Mouse (Mus musculus): Measurements from ENCODE around the gene Fam160b1.

Gene Fam160b1

DNA sequence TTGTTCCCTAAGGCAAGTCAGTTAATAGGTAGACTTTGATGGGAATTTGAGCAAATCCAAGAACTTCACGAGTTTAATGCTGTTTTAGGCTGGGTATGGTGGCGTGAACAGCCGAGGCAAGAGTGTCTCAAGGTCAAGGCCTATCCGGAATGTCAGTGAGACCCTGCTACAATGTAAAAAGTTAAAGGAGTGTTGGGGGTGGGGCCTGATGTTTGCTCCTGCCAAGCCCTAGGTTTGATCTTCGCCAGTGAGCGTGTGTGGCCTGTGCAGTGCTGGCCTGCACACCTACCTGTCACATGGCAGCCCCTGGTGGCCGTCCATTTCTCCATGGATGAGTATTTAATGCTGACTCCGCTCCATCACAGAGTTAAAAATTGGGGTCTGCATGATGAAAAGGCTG is 5.5 kb downstream of the Fam160b1 start:
- peak in 1 of 2 experiments; percentile 55 for DNase-seq (ENCODE audit: inconsistent age in 2 of 2, low spot score in 1 of 2)

DNA sequence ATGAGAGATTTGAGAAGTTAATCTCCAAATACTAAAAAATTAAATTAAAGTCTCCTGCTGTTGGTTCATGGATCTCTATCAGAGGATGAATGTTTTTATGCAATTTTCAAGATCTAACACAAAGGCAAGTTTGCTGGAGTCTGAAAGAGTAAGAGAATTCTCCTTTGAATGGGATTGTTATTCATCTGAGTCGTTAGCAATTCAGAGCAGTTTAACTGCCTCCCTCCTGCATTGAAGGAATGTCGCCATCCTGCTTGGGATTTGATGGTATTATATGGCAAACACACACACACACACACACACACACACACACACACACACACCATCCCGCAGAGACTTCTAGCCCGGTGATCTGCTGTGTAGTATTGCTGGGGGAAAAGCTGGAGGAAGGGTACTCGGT is 6.1 kb downstream of the Fam160b1 start:
- no peak for DNase-seq (ENCODE audit: inconsistent age in 2 of 2, low spot score in 1 of 2)

DNA sequence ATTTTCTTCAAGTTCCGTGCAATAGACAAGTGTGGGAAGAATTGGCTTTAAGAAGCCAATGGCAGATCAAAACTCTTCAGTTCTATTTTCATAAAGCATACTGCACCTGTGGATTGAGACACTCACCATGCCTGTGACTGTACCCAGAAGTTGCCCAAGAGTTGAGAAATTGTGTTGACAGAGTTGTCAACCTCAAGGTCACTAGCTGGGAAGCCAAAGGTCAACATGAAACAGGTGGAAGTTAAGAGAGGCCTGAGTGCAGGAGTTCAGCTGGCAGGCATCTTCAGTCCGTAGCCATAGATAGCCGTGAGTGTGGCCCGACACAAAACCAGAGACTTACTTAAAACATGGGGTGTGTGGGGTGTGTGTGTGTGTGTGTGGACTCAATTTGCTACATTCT is 6.7 kb downstream of the Fam160b1 start:
- DNase-seq (ENCODE audit: inconsistent age in 2 of 2, low spot score in 1 of 2), result peak in 1 of 2 experiments; percentile 77

DNA sequence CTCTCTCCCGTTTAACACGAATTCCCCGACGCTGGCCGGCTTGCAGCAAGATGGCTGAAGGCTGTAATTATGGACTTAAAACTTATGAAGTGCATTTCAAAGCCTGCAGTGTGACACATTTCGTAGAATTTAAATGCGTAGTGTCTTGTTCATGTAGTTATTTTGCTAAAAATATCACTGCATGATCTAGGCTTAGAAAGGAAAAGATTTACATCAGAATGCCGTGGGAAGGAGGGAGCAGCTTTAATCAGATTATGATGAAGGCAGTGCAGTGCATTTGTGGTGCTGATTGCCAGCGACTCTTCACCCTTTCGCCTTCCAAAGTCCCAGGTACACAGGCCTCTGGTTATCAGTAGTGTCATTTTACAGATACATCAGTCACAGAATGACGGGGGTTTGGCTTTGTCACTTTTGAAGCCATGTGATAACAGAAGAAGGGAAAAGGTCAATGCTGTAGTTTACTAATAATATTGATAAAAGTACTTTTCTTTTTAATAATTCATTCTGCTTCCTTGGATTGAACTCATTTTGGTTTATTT is 7.4 kb downstream of the Fam160b1 start:
- peak in 1 of 2 experiments; percentile 31 for DNase-seq (ENCODE audit: inconsistent age in 2 of 2, low spot score in 1 of 2)

DNA sequence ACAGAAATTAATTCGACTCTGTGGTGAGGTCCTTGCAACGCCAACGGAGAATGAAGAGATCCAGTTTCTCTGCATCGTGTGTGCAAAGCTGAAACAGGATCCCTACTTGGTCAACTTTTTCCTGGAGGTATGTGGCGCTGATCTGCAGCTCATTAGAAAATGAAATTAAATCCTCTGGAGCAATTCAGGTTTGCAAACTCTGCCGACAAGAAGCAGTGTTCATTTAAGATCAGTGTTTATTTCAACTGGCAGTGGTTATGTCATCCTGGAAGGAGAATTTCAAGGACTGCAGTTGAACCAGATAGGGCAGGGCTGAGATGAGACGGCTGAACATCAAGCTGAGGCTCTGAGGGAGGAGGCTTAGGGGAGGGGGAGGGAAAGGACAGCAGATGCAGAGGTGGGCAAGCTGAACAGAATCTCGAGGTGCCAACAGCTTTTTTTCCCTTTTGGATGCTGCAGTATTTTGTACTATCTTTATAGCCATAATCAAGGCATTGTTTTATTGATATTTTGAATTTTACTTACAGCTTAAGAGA is 12.9 kb downstream of the Fam160b1 start:
- peak in 1 of 2 experiments; percentile 47 for DNase-seq (ENCODE audit: inconsistent age in 2 of 2, low spot score in 1 of 2)

DNA sequence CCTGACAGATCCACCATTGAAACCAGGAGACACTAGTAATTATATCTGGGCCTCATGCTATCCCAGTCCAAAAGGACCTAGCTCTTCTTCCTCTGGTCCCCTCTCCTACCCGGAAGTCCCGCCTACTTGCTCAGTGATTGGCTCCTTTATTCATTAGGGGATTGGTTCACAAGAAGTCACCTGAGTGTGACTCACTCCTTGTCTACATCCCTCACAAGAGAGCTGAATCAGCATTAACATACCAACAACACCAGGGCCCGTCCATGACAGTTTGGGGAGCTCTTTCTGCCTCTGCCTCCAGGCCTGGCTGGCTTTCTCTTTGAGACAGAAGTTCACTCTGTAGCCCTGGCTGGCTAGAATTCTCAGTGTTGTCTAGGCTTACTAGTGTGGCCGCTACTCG is 14.7 kb downstream of the Fam160b1 start:
- no peak for DNase-seq (ENCODE audit: inconsistent age in 2 of 2, low spot score in 1 of 2)

DNA sequence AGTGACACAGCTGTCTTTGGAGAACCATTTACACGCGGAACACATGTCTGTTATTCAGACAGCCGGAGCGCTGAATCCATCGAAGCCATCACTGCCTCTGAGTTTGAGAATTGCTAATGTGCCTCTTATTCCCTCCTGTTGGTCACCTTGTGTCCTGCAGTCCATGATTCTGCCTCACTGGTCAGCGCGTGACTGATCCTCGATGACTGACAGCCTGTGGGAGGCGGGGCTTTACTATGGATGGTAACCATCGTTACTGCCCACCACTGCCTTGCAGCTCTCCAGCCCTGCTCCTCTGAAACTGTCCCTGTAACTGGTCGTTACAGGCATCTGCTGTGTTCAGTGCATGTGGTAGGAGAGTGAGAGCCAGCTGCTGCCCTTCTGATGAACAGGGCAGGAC is 15.3 kb downstream of the Fam160b1 start:
- DNase-seq (ENCODE audit: inconsistent age in 2 of 2, low spot score in 1 of 2), result no peak

DNA sequence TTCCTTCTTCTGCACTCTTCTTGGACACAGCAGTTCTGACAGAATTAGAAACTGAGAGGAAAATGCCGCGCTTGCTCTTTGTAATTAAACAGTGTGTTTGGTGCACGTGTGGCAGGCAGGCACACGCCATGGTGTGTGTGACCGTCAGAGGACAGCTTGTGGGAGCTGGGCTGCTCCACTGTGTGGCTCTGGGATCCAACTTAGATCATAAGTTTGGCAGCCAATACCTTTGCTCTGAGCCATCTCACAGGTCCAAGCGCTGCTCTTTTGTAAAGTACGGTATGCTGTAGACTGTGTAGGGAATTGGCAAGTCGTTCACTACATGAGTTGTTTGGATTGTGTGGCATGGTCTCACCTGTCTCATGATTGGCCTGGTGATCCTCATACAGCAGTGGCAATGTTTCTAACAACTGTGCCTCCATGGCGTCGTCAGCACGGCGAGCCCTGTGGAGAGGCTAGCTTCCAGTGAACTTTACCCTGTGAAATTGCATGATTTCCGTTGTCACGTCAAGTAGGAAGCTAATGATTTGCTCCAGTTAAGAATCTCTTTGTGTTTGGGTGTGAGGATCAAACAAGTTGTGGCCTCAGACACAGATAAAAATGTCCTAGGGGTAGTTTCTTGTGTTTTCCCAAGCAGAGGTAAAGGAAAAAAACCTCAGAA is 16.7 kb downstream of the Fam160b1 start:
- DNase-seq (ENCODE audit: inconsistent age in 2 of 2, low spot score in 1 of 2), result no peak

DNA sequence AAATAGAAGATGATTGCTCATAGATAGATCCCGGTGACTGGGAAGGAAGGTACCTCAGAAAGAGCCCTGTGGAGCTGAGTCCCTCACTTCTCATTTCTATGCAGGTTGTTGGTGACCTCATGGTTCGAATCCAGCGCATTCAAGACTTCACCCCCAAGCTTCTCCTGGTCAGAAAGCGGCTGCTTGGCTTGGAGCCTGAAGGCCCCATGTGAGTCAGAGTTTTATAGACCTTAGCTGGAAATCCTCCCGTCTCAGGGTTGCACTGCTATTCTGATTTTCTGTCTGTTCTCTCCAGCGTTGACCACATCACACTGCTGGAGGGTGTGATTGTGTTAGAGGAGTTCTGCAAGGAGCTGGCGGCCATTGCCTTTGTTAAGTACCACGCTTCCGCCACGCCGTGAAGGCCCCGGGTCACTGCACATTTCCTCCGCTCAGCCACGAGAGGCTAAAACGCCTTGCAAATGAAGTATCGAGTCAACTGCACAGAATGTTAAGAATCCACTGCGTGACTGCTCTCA is 25.8 kb downstream of the Fam160b1 start:
- peak in 1 of 2 experiments; percentile 74 for DNase-seq (ENCODE audit: inconsistent age in 2 of 2, low spot score in 1 of 2)

DNA sequence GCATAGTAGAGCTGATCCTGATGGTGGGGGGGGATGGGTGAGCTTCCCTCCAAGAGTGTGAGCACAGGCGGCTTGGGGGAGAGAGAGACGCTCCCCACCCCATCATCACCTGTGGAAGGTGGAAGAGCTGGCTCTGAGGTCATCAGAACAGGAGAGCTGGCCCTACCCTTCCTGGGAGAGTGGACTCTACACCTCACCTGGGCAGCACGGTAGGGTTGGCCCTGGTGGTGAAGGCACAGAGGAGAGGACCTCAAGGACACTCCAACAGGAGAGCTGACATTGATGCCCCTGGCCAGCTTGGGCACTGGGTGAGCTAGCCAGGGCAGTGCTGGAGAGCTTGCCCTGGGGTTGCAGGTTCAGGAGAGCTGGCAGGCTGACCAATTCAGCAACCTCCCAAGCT is 31.1 kb downstream of the Fam160b1 start:
- no peak for DNase-seq (ENCODE audit: inconsistent age in 2 of 2, low spot score in 1 of 2)

DNA sequence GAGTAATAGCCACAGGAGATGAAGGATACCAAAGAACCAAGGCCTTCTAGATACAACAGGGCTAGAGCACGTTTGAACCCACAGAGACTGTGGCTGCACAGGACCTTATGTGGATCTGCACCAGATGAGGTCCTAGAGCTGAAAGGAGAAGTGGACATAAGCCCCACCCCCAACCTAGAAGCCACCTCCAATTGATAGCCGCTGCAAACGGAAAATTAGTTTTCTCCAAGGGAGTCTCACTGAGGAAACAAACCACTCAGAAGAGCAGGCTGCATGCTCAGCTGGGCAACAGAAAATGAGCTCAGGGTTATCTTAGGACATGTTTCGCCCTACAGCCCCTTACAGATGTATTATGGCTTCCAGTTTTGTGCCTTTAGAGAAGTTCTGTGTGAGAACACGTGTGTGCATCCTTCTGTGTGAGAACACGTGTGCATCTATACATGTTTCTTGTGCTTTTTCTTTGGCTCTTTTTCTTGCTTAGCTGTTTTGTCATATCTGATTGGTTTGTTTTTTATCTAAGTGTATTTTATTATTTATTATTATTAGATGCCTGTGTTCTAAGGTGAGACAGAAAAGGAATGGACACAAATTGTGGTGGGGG is 33.0 kb downstream of the Fam160b1 start:
- DNase-seq (ENCODE audit: inconsistent age in 2 of 2, low spot score in 1 of 2), result no peak

DNA sequence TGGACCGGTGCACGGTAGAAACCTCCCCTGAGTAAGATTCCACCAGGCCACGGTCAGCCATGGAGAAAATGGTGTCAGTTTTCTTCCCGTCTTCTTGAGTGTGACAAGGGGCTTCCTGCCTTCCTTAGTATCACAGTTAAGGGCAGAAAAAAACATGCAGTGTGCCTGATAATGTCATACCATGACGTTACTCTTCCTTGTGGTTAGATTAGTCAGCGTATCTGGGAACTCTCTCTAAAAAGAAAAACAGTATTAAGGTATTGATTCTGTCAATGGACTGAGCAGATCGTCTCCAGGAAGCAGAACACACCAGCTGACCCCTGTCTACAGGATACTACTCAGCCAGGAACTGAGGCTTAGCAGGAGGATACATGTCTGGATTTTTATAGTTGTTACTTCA is 36.1 kb downstream of the Fam160b1 start:
- no peak for DNase-seq (ENCODE audit: inconsistent age in 2 of 2, low spot score in 1 of 2)

DNA sequence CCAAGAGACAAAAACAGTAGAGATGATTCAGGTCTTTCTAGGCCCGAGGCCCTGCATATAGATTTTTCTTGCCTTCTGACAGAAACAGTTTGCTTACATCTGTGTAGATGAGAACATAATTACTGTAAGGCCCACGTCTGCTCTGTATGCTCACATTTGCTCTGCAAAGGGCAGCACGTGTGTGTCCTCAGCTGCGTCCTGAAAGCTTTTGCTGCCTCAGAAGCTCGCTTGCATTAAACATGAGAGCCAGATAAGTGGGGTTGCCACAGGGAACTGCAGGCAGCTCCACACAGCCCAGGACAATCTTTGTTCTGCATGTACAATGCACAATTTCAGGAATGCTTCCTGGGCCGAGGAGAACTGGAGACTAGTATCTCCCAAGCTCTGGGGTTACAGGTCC is 41.9 kb downstream of the Fam160b1 start:
- no peak for DNase-seq (ENCODE audit: inconsistent age in 2 of 2, low spot score in 1 of 2)

DNA sequence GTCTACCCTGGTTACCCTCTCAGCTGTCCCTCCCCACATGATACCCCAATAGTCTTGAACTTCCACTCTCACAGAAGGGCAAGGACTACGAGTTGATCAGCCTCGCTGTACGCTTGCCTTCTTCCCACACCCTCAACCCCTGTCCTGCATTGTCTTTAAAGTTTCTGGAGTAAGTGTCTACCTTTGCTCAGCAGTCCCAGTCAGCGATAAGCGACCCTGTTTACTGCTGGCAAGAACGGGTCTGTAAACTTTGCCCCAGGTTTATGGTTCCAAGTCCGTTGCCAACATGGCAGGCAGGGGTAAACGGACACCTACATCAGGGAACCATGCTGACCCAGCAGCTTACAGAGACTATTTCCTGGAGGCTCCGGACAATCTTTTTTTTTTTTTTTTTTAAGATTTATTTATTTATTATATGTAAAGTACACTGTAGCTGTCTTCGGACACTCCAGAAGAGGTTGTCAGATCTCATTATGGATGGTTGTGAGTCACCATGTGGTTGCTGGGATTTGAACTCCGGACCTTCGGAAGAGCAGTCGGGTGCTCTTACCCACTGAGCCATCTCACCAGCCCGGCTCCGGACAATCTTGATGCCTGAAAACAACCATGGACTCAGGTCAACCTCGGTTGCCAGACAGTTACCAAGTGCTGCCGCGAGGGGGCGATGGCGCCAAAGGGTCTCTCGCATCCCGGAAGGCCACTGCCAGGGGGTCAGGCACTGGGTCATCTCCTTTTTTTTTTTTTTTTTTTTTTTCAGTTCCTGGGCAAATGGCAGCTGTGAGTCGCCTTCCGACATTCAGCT is 43.4 kb downstream of the Fam160b1 start:
- peak; percentile 79 to 93 for DNase-seq (ENCODE audit: inconsistent age in 2 of 2, low spot score in 1 of 2)

DNA sequence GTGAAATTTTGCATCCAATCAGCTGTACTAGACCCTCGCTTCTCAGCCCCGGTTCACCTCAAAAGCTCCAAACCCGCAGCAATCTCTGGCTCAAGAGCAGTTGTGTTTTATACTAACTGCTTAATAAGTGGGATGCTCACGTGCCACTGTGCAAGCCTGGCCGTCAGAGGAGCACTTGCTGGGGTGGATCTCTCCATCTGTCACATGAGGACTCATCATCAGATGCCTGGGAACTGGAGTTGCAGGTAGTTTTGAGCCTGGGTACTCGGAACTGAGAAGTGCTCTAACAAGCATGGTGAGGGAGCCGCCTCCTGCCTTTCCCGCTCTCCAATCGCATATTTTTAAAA is 44.0 kb downstream of the Fam160b1 start:
- DNase-seq (ENCODE audit: inconsistent age in 2 of 2, low spot score in 1 of 2), result no peak

DNA sequence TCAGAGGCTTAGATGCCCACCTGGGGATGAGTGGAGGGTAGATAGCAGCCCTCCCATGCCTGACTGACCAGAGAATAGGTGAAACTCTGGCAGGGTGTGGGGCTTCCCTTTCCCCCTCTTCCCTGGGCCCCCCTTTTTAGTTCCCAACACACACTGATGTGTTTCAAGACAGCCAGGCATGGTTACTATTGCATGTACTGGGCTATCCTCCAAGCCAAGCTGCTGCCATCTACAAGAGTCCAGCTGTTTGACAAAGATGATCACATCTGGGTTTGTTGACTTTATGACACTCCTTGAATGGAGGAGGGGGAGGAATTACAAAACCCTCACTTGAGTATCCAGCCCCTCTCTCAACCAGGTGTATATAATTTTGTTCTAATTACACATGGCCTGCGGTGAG is 47.5 kb downstream of the Fam160b1 start:
- DNase-seq (ENCODE audit: inconsistent age in 2 of 2, low spot score in 1 of 2), result no peak

DNA sequence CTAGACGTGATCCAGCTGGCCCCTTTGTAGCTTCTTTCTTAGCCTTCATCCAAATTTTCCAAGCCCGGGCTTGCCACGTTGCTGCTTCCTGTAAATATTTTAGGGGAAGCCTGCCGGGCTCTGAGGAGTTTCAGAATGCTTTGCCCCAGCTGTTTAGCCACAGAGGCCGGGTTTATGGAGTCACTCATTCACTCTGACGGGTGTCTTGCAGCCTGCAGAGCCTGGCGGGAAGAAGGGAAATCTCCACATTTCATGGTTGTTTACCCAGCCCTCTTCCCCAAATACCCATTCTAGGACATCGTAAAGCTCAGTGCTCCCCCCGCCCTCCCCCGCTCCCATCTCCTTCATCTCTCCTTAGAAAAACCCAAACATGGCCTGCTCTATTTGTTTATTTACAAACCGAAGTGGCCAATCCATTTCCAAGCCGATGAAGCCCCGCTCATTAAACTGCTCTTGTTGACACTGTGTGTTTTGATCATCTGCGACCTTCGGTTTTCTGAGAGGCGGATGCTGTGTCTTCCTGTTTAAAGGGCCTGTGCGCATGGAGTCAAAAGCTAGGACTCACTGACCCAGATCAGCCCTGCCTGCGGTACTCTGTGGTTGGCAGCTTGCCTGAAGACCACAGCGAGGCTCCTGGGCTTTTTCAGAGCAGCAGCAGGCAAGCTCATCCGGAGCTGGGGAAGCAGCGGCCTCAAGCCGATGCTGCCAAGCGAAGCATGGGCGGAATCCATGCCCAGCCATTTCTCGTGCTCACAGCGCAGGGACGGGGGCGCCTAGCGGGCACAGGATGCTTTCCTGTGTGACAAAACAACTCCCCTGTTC is 51.1 kb downstream of the Fam160b1 start:
- DNase-seq (ENCODE audit: inconsistent age in 2 of 2, low spot score in 1 of 2), result peak; percentile 63 to 76

DNA sequence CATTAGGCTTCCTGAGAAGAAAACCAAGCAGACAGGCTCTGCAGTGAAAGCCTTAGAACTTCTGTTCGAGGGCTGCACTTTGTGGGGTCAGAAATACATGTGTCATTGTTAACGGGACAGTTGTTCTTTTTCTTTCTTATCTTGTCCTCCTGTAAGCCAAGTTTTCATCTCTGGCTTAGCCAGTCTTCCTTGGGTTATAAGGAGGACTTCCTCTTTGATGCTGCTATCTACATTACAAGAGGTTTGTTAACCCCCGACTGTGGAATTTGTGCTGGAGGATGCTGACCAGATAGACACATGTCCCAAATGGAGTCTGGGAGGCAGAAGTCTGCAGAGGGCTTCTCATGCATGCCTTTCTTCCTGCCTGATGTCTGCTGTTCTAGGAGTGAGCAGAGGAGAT is 52.7 kb downstream of the Fam160b1 start:
- DNase-seq (ENCODE audit: inconsistent age in 2 of 2, low spot score in 1 of 2), result no peak

DNA sequence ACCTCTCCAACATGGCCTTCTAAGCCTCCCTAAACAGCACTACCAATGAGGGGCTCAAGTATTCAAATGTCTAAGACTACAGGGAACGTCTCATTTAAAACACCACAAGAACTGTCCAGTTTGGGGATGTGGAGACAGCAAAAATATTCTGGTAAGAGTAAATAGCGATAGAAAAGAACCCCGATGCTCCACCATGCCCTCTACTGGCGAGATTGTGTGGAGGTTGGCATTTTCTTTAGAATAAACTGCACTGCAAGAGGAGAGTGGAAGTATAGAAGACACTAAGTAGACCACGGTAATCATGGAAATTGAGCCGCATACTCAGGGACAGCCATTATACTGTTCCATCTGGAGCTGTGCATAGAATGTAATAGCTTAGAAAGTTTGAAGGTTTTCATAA is 53.4 kb downstream of the Fam160b1 start:
- DNase-seq (ENCODE audit: inconsistent age in 2 of 2, low spot score in 1 of 2), result no peak

DNA sequence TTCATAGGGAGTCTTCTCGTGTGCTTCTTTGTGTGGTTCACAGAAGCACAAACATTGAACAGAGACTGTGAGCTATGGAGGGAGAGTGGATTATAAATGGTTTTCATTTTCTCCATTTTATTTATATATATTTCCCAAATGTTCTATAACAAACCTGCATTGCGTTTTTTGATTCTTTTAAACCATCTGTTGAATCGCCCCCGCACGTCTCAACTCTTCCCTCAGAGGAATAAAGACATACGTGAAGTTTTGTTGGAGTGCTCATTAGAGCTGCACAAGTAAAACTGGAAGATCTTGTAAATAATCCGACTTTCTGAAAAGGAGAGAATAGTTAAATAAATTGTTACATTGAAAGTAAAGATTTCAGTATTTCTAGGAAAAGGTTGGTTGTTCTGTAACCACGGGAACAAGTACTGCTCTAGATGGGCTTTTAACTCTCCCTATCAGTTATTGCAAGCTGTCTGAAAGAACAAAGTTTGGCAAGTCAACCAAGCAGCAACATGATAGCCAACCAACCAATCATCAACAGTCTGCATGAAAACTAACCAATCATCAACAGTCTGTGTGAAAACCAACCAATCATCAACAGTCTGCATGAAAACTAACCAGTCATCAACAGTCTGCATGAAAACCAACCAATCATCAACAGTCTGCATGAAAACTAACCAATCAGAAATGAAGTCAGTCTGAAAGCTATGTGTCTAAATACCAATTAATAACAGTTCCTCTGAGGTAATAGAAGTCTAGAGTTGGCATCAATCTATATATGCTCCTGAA is 54.7 kb downstream of the Fam160b1 start:
- no peak for DNase-seq (ENCODE audit: inconsistent age in 2 of 2, low spot score in 1 of 2)

Measured in adrenal gland, adult (tissue).